Mouse (Mus musculus) ES-Bruce4 (cell line): ENCODE results near the gene Cers5. TPM values are rescaled to one million over a fixed set of nuclear protein-coding genes. Genes with fewer than 3 reads are reported as not detected.
A peak's percentile ranks its signal among the peaks of the same experiment; 100 is the strongest.

Experiments
- H3K27ac ChIP-seq: 2 replicates; pipeline ENCODE4 v1.5.1; 2012; ENCODE audit warnings: low read length, inconsistent platforms; ENCODE audit not compliant: insufficient read depth
- H3K27me3 ChIP-seq: 2 replicates; pipeline ENCODE4 v1.6.1; 2012; ENCODE audit warnings: mild to moderate bottlenecking, low read length, inconsistent platforms; ENCODE audit not compliant: control insufficient read depth, poor library complexity, insufficient read depth, severe bottlenecking
- H3K36me3 ChIP-seq: 2 replicates; pipeline ENCODE4 v1.6.1; 2012; ENCODE audit warnings: inconsistent platforms, mild to moderate bottlenecking, low read length, moderate library complexity; ENCODE audit not compliant: control insufficient read depth, poor library complexity, insufficient read depth, severe bottlenecking
- H3K4me1 ChIP-seq: one replicate; pipeline ENCODE4 v1.8.1; 2011; ENCODE audit warnings: low read length; ENCODE audit not compliant: control insufficient read depth, insufficient read depth
- H3K4me3 ChIP-seq: 2 replicates; pipeline ENCODE4 v1.5.1; 2011; ENCODE audit warnings: low read depth, mild to moderate bottlenecking, low read length
- H3K9ac ChIP-seq: 2 replicates; pipeline ENCODE4 v1.6.1; 2012; ENCODE audit warnings: low read depth, mild to moderate bottlenecking, inconsistent platforms; ENCODE audit not compliant: poor library complexity, severe bottlenecking
- H3K9me3 ChIP-seq: replicated peaks from 2 replicates; pipeline ENCODE4 v1.6.1; 2012; ENCODE audit warnings: mild to moderate bottlenecking, low read length, inconsistent platforms; ENCODE audit not compliant: control insufficient read depth, poor library complexity, insufficient read depth, severe bottlenecking
- CTCF ChIP-seq: IDR thresholded peaks from one replicate; pipeline ENCODE4 v1.8.1; 2011; ENCODE audit warnings: low read depth, low read length
- EP300 ChIP-seq: IDR thresholded peaks from 2 replicates; pipeline ENCODE4 v1.6.1; 2011; ENCODE audit warnings: low read depth, low read length; ENCODE audit not compliant: insufficient read depth
- POLR2A ChIP-seq: IDR thresholded peaks from one replicate; pipeline ENCODE4 v1.8.1; 2011; ENCODE audit warnings: low read length; ENCODE audit not compliant: insufficient read depth
- polyA plus RNA-seq: library from polyadenylated mRNA; stranded (reverse); fragments of >200 nt; gene quantifications from 2 replicates; pipeline ENCODE4 v1.2.4, GENCODE M21; 2011; ENCODE audit warnings: low read depth; ENCODE audit not compliant: missing spikeins, insufficient read depth, insufficient read length

The Cers5 gene
- polyA plus RNA-seq, 1 experiment: 49.5 TPM

DNA sequence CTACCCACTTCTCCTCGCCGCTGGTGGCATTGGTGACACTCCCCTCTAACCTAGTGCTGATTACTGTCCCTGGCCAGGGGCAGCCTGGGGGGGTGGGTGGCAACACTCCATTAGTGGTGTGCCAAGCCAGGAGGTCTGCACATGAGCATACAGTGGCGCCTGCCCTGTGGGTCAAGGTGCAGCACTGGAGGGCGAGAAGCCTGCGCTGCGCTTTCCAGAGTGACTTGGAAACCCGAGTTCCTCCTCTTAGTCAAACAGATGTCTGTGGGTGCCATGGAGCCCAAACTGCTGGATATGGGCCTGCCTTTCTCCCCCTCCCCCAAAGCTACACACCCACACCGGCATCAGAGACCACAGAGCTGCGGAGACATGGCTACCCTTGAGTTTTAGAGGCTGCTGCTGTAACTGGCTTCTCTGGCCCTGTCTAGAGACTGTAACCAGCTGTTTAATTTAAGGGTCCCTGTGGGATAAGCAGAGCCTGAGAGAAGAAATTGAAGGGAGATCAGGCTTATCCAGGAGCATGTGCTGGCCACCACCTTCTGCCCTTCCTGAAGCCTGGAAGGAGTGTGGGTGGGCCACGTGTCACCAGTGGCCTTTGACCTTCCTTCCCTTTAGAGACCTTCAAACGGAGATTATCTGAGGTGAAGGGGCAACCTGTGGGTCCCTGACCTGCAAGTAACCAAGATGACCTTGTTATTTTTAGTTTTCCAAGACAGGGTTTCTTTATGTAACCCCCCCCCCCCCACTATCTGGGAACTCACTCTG lies 56.5 kb downstream of the Cers5 start:
- H3K9me3 ChIP-seq: no peaks in the 10 kb centered on the region
- no peaks in the 10 kb centered on the region for H3K27me3 ChIP-seq
- peaks cover 10% of the 10 kb centered on the region for H3K4me1 ChIP-seq
- no peak overlapping the region for H3K27ac ChIP-seq
- no peak overlapping the region for H3K4me3 ChIP-seq
- no peak overlapping the region for H3K9ac ChIP-seq
- H3K36me3 ChIP-seq: peaks cover 5% of the 10 kb centered on the region; the same call in 1 of the 2 replicates
- TF ChIP-seq POLR2A (no peak), CTCF (no peak), EP300 (no peak)

GRCm38 (mm10) chr15:99715361-99715865 lies 57.3 kb downstream of the Cers5 start:
- Histone ChIP-seq H3K4me1 (peaks cover 10% of the 10 kb centered on the region), H3K9me3 (no peaks in the 10 kb centered on the region), H3K36me3 (peaks cover 12% of the 10 kb centered on the region), H3K27me3 (no peaks in the 10 kb centered on the region), H3K27ac (no peak overlapping the region), H3K4me3 (no peak overlapping the region), H3K9ac (no peak overlapping the region)
- no peak for TF ChIP-seq EP300

GRCm38 (mm10) chr15:99714858-99715257 lies 57.8 kb downstream of the Cers5 start:
- Histone ChIP-seq H3K4me3 (no peak overlapping the region), H3K9me3 (no peaks in the 10 kb centered on the region), H3K27me3 (no peaks in the 10 kb centered on the region), H3K27ac (no peak overlapping the region), H3K9ac (no peak overlapping the region), H3K36me3 (peaks cover 16% of the 10 kb centered on the region), H3K4me1 (peaks cover 10% of the 10 kb centered on the region)
- peak; percentile 93 for TF ChIP-seq CTCF
- no peak for TF ChIP-seq POLR2A

- H3K4me3 ChIP-seq: no peak overlapping the region
- peaks cover 10% of the 10 kb centered on the region for H3K4me1 ChIP-seq
- H3K9me3 ChIP-seq: no peaks in the 10 kb centered on the region
- H3K27ac ChIP-seq: no peak overlapping the region
- H3K36me3 ChIP-seq: peaks cover 23% of the 10 kb centered on the region
- TF ChIP-seq CTCF: no peak
- TF ChIP-seq POLR2A: no peak
- TF ChIP-seq EP300: no peak
- no peak overlapping the region for H3K9ac ChIP-seq
- H3K27me3 ChIP-seq: no peaks in the 10 kb centered on the region
Observed at GRCm38 (mm10) chr15:99714206-99714605, 58.5 kb downstream of the Cers5 start.

DNA sequence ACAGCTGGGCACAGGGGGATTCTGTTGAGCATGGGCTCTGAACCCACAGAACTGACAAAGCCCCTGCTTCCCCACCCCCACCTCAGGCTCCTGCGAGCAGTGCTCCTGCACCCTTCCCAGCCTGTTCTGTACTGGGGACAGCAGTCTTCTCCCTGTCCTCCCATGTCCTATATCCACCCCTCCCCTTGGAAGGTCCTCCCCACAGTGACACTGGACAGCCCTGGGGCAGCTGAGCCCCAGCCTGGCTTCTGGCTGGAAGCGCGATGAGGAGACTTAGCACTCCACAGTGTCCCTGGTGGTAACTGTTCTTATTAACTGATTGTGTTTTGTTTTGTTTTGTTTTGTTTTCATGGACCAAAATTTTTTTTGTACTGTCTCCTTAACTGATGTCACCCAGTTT lies 59.1 kb downstream of the Cers5 start:
- H3K4me1 ChIP-seq: peaks cover 10% of the 10 kb centered on the region
- H3K4me3 ChIP-seq: no peak overlapping the region
- peak overlapping the region; percentile 13; the same call in 1 of the 2 replicates for H3K27ac ChIP-seq
- H3K36me3 ChIP-seq: peaks cover 29% of the 10 kb centered on the region
- no peak overlapping the region for H3K9ac ChIP-seq
- no peaks in the 10 kb centered on the region for H3K27me3 ChIP-seq
- TF ChIP-seq POLR2A (no peak), EP300 (no peak), CTCF (no peak)
- H3K9me3 ChIP-seq: no peaks in the 10 kb centered on the region

DNA sequence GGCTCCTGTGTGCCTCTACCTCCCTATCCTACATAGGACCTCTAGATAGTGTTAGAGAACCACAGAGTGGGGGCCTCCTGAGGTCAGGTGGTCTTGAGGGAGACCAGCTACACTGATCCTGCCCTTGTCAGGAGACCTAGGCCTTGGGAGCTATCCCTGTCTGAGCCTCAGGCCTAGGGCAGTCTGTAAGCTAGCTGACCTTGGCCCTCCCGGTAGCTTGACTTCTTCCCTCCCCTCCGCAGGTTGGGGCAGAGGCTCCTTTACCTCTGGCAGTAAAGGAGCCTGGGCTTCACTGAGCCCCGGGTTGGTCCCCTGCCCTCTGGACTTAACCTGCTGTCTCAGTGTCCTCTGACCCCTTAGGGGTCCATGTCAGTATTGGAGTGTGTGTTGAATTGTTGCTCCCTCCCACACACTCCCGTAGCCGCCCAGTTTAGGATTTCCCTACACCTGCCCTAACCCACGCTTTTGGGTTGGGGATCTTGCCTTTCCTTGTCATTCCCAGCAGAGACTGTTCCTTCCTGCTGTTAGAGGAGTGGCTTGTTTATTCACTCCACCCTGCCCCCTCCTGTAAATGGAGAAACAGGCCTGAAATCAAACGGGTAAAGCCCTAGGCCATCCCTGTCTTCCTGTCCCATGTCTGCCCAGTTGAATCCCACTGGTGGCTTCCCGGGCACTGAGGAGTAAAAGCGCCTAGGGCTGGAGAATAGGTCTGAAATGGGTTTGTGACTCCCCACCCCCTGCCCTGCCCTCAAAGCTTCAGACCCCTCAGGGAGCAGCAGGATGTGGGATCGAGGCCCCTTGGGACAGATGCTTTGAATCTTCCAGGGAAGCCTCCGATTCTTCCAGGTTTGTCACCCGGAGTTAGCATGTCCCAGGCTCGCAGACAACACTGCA lies 59.8 kb downstream of the Cers5 start:
- TF ChIP-seq EP300 (0 out of 2 replicates have a peak, but pooled peaks have one; percentile 43), POLR2A (no peak)
- Histone ChIP-seq H3K27me3 (no peaks in the 10 kb centered on the region), H3K4me3 (no peak overlapping the region), H3K36me3 (peaks cover 30% of the 10 kb centered on the region), H3K27ac (peak overlapping the region; percentile 74), H3K9ac (no peak overlapping the region), H3K9me3 (no peaks in the 10 kb centered on the region), H3K4me1 (peaks cover 10% of the 10 kb centered on the region)
